Mouse (Mus musculus) adipocyte (in vitro differentiated cells): ENCODE data around the gene Nptn.
"Not testable (repeated sequence)": the region's sequence is repeated elsewhere in the genome, so short reads cannot be mapped to it uniquely, and the experiment has no call there.

Source experiments
- DNase-seq: peaks from one replicate; pipeline ENCODE4 v3.0.0-alpha.2; 2016; ENCODE audit warnings: low spot score

The Nptn gene

DNA sequence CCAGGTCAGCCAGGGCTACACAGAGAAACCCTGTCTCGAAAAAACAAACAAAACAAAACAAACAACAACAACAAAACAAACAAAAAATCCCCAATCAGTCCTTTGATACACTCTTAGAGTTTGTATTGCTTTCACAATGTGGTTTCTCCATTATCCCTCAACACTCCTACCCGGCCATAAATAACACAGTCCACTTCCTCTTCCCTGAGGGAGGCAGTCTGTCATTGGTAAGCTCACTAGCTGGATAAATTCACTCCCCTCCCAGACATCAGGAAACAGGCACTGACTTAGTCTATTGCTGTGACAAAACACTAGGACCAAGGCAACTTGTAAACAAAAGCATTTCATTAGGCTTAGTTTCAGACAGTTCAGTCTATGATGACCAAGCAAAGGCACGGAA is 21.8 kb upstream of the Nptn start:
- no peak for DNase-seq

DNA sequence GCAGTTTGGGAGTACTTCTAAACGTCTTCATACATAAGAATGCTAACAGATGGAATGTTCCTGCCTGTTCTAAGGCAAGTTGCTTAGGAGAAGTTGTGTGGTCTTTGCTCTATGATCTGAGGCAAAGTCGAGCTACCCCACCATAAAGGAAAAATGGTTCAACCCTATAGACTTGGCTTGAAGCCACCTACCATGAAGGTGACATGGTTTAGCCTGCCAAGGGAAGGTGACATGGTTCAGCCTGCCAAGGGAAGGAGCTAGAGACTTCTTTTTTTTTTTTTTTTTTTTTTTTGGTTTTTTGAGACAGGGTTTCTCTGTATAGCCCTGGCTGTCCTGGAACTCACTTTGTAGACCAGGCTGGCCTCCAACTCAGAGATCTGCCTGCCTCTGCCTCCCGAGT is 16.1 kb upstream of the Nptn start:
- DNase-seq = not testable (repeated sequence)

DNA sequence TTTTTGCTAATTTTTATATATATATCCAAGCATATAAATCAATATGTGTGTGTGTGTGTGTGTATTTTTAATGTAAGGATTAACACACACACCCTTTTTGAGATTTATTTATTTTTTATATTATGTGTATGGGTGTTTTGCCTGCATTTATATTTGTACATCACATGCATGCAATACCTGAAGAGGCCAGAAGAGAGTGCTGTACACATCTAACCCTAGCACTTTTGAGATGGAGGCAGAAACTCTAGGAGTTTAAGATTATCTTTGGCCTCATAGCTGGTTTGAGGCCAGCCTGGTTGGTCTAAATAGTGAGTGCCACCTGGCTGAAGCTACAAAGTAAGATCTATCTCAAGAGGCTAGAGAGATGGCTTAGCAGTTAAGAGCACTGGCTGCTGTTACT is 14.4 kb upstream of the Nptn start:
- no peak for DNase-seq

DNA sequence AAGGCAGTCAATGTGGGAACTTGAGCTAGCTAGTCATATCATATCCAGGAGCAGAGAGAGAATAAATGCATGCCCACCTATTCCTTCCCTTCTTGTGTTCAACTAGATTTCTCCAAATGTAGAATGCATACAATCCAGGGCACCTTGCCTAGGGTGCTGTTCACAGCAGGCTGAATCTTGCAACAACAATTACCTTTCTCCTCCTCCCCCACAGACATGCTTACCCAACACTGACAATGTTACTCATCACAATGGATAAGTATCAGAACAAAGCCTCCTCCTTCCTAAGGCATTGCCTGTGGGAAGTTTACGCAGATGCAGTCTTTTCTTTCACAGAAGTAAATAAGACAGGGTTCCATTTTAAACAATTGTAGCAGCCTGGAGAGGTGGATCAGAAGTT is 11.0 kb upstream of the Nptn start:
- DNase-seq = no peak

DNA sequence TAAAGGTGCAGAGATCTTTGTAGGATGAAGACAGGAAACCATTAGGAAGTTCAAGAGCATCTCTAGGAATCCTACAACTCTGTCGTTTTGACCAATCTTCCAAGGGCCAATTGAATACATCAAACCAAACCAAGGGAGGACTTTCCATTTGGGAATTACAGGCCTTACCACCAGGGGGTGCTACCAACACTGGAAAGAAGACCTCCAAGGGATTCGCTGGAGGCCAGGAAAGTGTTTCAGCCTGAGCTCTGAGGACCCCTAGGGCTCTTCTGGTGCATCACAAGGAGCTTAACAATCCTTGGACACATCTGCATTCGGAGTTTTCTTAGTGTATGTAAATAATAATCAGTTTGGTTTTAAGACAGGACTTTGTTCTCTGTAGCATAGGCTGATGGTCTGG is 3.4 kb upstream of the Nptn start:
- peak; percentile 93 for DNase-seq

DNA sequence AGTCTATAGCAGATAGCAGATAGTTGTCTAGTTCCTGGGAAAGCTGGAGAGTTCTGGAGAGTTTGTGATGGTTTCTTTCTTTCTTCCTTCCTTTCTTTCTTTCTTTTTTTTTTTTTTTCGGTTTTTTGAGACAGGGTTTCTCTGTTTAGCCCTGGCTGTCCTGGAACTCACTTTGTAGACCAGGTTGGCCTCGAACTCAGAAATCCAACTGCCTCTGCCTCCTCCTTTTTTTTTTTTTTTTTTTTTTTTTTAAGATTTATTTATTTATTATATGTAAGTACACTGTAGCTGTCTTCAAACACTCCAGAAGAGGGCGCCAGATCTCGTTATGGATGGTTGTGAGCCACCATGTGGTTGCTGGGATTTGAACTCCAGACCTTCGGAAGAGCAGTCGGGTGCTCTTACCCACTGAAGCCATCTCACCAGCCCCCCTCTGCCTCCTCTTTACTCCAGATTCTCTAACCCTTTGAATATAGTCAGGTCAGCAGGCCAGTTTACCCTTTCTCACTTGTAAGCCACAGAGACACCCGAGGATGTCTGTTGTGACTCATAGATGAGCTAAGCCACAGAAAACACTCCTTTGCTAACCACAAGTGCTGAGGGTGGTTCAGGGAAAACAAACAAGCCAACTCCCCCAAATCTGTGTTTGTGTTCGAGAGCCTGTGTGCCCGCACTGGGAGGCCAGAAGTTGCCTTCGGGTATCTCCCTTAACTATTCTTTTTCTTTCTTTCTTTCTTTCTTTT is 1.4 kb upstream of the Nptn start:
- peak; percentile 49 for DNase-seq

DNA sequence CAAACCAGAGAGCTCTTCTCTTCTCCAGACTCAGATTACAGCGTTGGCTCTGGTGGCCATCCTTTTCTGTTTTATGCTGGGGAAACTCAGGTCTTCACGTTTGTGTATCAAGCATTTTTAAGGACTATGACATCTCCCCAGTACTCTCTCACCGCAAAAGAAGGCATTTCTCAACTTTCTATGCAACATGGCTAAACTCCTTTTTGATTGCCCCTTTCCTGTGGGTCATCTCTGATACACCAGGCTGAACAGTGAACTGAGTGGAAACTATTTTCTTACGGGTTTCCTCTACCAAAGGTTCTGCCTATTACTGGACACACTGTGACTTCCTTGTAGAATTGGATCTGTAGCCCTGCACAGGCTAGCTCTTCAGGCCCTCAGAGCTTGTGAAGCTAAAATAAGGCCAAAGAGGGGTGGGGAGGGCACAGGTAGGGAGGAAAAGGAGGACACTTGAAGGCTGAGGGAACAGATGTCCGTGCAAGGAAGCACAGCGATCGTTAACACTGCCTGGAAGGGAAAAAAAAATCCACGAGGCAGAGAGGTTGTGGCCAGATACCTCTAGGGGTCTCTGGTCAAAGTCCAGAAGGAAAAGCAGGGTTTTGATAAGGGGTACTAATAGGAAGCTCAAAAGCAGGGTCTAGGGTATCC is 633 bp upstream of the Nptn start:
- DNase-seq = no peak

DNA sequence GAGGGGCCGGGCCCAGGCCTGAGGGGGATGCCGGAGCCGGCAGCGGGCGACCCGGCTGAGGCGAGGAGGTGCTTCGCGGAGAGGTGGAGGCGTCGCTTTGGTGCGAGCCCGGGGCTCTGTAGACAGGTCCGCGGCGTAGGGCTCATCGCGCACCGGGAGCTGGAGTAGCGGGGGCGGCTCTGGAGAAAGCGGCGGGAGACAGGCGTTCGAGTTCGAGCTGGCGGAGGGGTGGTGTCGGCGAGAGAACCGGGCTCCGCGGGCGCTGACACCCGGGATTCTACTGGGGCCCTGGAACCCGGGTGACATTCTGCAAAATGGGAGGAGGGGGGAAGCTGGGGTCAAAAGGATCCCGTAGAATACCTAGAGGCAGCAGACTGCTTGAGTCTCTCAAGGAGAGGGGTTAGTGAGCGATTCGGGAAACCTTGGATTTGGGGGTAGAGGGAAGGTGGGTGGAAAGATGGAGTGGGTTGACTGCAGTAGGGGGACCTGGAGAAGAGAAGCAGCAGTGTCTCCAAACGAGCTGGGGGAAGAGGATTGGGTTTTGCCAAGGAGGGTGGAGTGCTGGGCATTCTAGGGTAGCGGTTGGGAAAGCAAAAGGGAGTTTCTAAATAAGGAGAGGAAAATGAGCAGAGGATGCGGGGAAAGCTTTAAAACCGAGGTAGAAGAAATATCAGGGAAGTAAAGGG is 684 bp downstream of the Nptn start:
- peak; percentile 57 for DNase-seq

DNA sequence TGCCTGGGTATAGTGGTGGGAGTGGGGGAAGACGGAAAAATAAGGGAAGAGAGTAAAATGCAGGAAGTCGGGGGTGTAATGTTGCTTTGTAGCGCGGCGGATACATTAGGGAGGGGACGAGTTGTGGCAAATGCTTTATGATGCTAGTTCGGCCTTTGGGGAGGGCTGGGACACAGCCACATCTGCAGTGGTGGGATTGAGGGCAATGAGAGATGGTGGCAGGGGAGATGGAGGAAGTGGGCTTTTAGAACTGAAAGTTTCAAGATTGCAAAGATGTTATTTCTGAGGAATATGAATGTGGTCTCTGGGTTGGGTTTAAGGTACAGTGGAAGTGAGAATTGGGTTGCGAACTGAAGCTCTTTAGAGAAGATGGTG is 1.2 kb downstream of the Nptn start:
- no peak for DNase-seq

DNA sequence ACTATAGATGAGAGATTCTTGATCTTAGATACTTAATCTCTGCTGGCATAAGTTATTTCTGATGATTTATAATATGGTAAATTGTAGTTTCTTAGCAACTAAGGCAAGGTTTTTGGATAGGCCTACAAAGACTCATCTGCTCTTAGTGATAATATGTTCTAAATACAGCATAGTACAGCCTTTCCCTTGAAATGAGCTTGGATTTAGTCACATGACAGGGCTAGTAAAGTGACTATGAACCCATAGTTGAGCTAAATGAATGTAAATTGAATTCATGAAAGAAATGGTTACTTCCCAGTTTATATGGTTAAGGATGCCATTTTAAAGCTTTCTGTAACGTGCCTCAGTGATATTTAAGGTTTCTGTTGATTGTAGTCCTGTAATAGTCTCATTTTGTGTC is 2.3 kb downstream of the Nptn start:
- no peak for DNase-seq

DNA sequence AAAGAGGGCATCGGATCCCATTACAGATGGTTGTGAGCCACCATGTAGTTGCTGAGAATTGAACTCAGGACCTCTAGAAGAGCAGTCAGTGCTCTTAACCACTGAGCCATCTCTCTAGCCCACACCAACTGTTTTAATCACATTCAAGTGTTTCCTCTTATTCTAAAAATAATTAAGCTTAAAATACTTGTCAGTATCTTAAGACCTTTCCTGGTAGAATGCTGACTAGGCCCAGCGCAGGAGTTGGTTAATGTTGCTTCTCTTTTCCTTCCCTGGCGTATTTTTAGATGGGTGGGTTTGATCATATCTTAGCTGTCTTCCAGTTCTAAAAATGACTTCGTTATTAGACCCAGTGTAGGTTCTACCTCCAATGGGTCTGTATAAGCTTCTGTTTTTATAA is 6.6 kb downstream of the Nptn start:
- DNase-seq = no peak

DNA sequence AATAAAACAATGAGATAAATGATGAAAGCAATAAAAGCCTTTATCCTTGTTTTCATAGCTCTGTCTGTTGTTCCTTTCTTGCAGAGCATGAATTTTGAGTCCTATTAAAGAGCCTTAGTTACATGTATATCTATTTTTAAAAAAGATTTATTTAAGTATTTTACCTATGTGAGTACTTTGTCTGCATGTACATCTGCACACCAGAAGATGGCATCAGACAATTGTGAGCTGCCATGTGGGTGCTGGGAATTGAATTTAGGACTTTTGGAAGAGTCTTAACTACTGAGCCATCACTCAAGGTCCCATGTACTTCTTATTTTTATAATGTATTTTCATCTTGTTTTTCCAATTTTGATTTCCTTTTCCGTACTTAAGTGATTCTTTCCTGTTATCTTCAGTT is 13.3 kb downstream of the Nptn start:
- no peak for DNase-seq

DNA sequence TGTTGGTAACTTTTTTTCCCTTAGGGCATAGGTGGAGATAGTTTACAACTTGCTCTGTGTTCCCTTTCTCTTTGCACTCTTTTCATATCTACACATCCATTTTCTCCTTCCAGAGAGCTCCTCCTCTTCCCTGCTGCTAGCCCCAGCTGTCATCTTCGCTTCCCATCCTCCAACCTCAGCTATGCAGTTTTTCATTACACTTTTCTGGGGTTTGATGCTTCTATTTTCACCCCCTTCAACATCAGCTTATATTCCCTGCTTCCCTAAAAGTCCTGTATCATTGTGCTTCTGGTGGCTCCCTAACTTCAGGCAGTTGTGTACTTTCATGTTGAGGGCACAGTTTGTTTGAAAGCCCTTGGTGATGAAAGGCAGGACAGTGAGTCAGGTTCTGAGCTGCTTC is 31.8 kb downstream of the Nptn start:
- DNase-seq = no peak

DNA sequence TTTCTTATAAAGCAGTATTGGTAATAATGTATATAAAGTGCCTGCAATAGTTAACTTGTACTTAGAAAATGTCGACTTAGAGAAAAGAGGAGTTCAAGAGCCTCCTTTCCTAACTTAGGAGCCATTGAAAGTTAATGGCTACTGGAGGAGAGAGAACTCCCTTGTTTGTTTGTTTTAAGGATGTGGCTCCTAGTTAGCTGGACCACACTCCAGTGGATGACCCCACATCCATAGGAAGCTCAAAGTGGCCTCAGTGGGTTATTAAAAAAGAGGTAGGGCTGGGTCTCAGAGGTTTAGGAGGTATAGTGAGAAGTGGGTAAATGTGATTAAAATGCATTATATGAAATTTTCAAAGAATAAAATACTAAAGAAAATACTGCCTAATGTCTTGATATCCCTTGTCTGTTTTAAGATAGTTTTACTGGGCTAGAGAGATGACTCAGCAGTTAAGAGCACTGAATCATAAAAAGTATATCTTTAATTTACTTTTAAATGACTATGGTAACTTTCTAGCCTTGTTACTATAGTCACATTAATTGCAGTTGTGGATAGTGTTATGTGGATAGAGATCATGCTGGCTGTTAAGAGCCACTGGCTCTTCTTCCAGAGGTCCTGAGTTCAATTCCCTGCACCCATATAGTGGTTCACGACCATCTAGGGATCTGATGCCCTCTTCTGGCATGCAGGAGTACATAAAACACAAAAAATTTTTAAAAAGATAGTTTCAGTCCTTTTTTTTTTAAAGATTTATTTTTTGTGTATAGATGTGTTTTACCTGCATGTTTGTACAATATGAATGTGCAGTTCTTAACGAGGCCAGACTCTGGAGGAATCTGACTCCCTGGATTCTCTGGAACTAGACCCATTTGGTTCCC is 33.3 kb downstream of the Nptn start:
- no peak for DNase-seq

DNA sequence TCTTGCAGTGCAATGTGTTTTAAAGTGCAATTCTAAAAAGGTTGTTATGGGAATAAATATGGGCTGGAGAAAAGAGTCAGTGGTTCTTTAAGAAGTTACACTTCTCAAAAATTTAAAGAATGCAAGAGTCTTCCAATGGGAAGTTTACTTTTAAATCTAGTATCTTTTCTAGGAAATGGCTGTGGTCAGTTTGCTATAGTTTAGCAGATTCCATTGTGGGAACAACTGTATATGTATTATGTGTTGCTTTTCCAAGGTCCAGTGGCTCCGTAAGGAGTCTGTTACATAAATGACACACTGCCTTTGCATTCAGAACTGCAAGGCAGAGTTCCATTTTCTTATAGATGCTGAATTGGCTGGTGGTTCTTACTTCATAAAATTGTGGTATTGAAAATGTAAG is 41.0 kb downstream of the Nptn start:
- DNase-seq = no peak

DNA sequence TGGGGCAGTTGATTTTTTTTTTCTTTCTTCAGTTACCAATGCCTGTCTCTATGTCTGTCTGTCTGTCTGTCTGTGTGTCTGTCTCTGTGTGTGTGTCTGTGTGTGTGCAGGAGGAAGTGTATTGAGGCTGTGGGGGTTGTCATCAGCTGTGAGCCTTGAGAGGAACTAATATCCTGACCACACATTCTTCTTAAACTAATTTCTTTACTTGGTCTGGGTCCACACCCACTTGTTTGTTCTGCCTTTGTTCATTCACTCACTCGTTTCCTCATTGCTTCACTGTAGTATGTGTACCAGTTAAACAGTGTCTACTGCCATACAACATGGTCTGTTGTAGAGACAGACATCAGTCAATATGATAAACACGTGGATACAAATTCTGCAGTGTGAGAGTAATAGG is 45.2 kb downstream of the Nptn start:
- DNase-seq = no peak

DNA sequence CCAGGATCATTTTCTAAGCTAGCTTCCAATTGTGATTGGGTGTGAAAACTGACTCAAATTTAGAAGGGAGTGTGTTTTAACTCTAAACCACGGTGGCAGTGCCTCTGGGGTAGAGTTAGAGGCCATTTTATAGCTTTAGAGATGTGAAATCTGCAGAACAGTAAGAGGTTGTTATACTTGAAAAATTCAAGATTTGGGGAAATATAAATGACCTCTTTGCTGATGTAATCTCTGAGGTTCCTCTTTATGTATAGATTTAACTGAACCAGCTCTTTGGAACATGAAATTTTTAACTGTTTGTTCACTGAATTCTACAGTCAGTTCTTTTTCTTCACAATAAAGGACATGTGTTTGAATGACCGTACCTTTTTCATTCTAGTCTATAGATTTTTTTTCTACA is 48.4 kb downstream of the Nptn start:
- no peak for DNase-seq

DNA sequence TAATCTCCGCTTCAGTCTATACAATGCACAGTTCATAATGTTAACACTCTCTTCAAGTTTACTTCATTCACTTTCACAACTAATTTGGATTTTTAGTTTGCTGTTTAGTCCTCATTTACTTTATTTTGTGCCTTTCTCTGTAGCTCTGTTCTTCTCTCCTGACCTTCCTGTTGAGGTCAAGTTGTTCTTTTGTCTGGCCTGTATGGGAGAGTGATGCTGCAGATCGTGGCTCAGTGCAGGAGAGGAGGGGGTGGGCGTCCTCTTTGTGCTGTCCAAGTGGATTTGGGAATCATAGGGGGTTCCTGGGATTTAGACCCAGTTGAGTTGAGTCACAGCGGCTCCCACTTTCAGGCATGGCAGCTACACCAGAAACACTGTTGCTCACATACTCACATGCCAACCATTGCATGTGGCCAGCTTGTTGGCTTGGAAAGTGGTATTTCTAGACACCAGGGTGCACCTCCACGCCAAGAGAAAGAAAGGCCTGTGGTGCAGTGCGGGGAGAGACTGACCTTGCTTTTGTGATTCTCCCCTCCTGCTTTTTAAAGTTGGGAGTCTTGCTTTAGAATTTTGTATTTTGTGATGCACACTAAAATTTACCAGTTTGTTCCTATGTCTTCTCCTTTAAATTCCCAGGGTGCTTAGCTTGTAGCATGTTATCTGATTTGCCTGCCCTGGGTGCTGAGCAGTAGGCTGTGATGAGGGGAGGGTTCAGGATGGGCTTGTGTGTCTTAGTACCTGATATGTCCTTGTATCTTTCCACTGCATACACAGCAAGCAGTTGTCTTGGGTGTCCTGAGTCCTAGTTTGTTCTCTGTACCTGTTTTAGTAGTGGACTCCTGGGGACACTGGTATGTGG is 66.6 kb downstream of the Nptn start:
- DNase-seq = no peak

DNA sequence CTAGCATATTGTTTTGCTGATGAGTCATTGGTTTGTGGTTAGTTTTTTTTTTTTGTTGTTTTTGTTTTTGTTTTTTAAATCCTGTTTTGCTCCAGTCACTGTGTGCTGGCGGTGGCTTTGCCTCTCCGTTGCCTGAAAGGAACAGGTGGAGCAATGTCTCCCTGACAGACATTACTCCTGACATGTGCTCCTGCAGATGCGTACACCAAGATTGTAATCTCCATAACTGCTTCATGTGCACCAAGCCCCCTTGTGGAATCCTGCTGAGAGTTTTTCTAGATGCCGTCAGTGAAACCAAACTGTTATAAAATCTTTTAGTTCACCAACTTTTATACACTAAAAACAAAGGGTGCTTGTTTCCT is 67.2 kb downstream of the Nptn start:
- DNase-seq = no peak

DNA sequence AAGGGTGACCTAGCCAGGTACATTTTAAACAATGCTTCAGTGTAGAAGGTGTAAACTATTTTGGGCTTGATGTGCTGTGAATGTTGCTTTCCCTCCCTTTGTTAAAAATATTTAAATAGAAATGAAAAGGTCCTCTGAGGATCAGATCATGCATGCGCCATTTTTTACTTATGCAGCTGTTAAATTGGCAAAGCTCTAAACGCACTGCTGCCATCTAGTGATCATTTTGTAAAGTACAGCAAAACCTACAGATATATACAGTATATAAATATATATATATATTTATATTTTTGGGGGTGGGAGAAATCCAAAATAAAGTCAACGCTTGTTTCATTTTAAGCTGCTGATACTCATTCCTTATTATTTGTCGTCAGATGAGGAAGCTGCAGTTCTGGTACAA is 70.0 kb downstream of the Nptn start:
- DNase-seq = peak; percentile 65

DNA sequence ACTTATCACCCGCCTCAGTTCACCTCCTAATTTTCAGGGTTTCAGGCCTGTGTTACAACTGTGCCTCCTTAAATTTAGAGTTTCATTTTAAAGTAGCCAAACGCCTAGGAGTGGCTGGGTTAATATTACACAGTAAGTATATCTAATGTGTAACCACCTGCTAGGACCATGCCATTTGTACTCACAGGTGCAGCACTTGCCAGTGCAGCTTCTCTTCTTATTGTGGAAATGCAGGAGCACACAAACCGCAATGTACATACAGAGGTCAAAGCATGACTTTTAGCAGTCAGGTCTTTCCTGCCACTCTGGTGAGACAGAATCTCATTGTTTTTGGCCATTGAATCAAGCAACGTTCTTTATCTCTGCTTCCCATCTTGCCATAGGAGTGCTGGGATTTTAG is 72.5 kb downstream of the Nptn start:
- no peak for DNase-seq

DNA sequence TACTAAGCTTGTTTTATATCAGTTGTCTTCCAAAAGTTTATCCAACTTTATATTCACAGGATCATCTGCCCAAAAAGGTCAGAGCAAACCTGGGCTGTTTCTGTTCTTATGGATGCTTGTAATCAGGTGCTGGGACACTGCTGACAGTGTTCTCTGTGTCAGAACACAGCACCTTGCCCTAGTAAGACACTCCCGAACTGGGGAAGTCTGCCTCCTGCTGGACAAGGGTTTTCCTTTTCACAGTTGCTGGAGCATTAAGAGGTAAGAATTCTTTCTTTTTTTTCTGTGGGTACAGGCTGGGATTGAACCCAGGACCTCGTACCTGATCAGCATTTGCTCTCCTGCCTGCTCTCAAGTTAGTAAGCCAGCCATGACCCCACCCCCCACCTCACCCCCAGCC is 74.4 kb downstream of the Nptn start:
- DNase-seq = peak; percentile 61
